Mouse (Mus musculus) MEL (cell line): ENCODE data around the gene Slc7a6. TPM values are rescaled to one million over a fixed set of nuclear protein-coding genes. Genes with fewer than 3 reads are reported as not detected.

Source experiments
- DNase-seq: peaks from one replicate; pipeline ENCODE4 v3.0.0; 2011; ENCODE audit warnings: low read depth, low spot score
- H3K27ac ChIP-seq: 2 replicates; pipeline ENCODE4 v1.5.1; 2012; ENCODE audit warnings: low read depth, mild to moderate bottlenecking, control low read depth, low read length, moderate library complexity; ENCODE audit not compliant: control insufficient read depth
- H3K27me3 ChIP-seq, 2 experiments: fragments of 150-350 bp in 1 of 2; sonication (generic) in 1 of 2; 2 replicates each; pipeline ENCODE4 v1.6.1; 2012; ENCODE audit warnings: low read length in 2 of 2, mild to moderate bottlenecking in 2 of 2, improper control_type of control experiment in 1 of 2, moderate library complexity in 1 of 2; ENCODE audit not compliant: insufficient read depth in 2 of 2, control insufficient read depth in 1 of 2
- H3K36me3 ChIP-seq, 2 experiments: 2 replicates each; pipeline ENCODE4 v1.6.1; 2012 to 2014; ENCODE audit warnings: low read length in 2 of 2, improper control_type of control experiment in 1 of 2, inconsistent platforms in 1 of 2, mild to moderate bottlenecking in 1 of 2; ENCODE audit not compliant: insufficient read depth in 2 of 2, control insufficient read depth in 1 of 2
- H3K4me1 ChIP-seq, 2 experiments: fragments of 150-350 bp in 1 of 2; sonication (generic) in 1 of 2; 2 replicates each; pipeline ENCODE4 v1.6.1; 2012; ENCODE audit warnings: low read length in 2 of 2, improper control_type of control experiment in 1 of 2, mild to moderate bottlenecking in 1 of 2; ENCODE audit not compliant: insufficient read depth in 2 of 2, control insufficient read depth in 1 of 2
- H3K4me3 ChIP-seq, 2 experiments: fragments of 150-350 bp in 1 of 2; sonication (generic) in 1 of 2; 2 replicates each; pipeline ENCODE4 v1.5.1; 2012; ENCODE audit warnings: low read depth in 2 of 2, low read length in 2 of 2, mild to moderate bottlenecking in 2 of 2, moderate library complexity in 2 of 2, control low read depth in 1 of 2, improper control_type of control experiment in 1 of 2; ENCODE audit not compliant: control insufficient read depth in 1 of 2, insufficient read depth in 1 of 2
- H3K79me2 ChIP-seq: 2 replicates; pipeline ENCODE4 v1.6.1; 2012; ENCODE audit warnings: mild to moderate bottlenecking, low read length, moderate library complexity; ENCODE audit not compliant: control insufficient read depth, poor library complexity, insufficient read depth
- H3K9ac ChIP-seq: 2 replicates; pipeline ENCODE4 v1.6.1; 2012; ENCODE audit warnings: low read depth, mild to moderate bottlenecking, control low read depth, low read length, moderate library complexity; ENCODE audit not compliant: control insufficient read depth, poor library complexity, severe bottlenecking
- H3K9me3 ChIP-seq: fragments of 150-350 bp; sonication (generic); replicated peaks from 2 replicates; pipeline ENCODE4 v1.6.1; 2012; ENCODE audit warnings: mild to moderate bottlenecking, low read length, improper control_type of control experiment, moderate library complexity; ENCODE audit not compliant: insufficient read depth
- BHLHE40 ChIP-seq: IDR thresholded peaks from 2 replicates; pipeline ENCODE4 v1.6.1; 2012; ENCODE audit warnings: low read depth, mild to moderate bottlenecking, inconsistent platforms, low read length, improper control_type of control experiment, borderline replicate concordance
- CHD1 ChIP-seq: IDR thresholded peaks from 2 replicates; pipeline ENCODE4 v1.6.1; 2012; ENCODE audit warnings: low read depth, mild to moderate bottlenecking, inconsistent platforms, low read length, improper control_type of control experiment
- CTCF ChIP-seq, 3 experiments: IDR thresholded peaks in 2 of 3; conservative IDR thresholded peaks in 1 of 3; 2 replicates each; pipeline ENCODE4 v1.5.1; 2011 to 2012; ENCODE audit warnings: low read length in 3 of 3, low read depth in 2 of 3, mild to moderate bottlenecking in 2 of 3, improper control_type of control experiment in 1 of 3, inconsistent platforms in 1 of 3, mixed read lengths in 1 of 3, moderate library complexity in 1 of 3; ENCODE audit not compliant: control insufficient read depth in 1 of 3, insufficient read depth in 1 of 3, poor library complexity in 1 of 3, severe bottlenecking in 1 of 3
- E2F4 ChIP-seq: IDR thresholded peaks from 2 replicates; pipeline ENCODE4 v1.6.1; 2011; ENCODE audit warnings: low read depth, low read length, improper control_type of control experiment, borderline replicate concordance
- ELF1 ChIP-seq: IDR thresholded peaks from 2 replicates; pipeline ENCODE4 v1.6.1; 2014; ENCODE audit warnings: low read depth, mild to moderate bottlenecking, inconsistent platforms, low read length, improper control_type of control experiment, moderate library complexity
- EP300 ChIP-seq, 2 experiments: IDR thresholded peaks; 2 replicates each; pipeline ENCODE4 v1.6.1; 2011; ENCODE audit warnings: improper control_type of control experiment in 2 of 2, low read length in 2 of 2, low read depth in 1 of 2, mild to moderate bottlenecking in 1 of 2
- GABPA ChIP-seq: IDR thresholded peaks from 2 replicates; pipeline ENCODE4 v1.6.1; 2012; ENCODE audit warnings: low read depth, mild to moderate bottlenecking, inconsistent platforms, low read length, improper control_type of control experiment, moderate library complexity
- GATA1 ChIP-seq: IDR thresholded peaks from 2 replicates; pipeline ENCODE4 v1.6.1; 2011; ENCODE audit warnings: low read depth, low read length, improper control_type of control experiment
- HCFC1 ChIP-seq: IDR thresholded peaks from 2 replicates; pipeline ENCODE4 v1.6.1; 2012; ENCODE audit warnings: low read depth, mild to moderate bottlenecking, inconsistent platforms, low read length, improper control_type of control experiment, moderate library complexity
- JUND ChIP-seq: IDR thresholded peaks from 2 replicates; pipeline ENCODE4 v1.6.1; 2011; ENCODE audit warnings: low read depth, mild to moderate bottlenecking, improper control_type of control experiment, low read length
- MAFK ChIP-seq: IDR thresholded peaks from 2 replicates; pipeline ENCODE4 v1.6.1; 2011; ENCODE audit warnings: low read depth, mild to moderate bottlenecking, low read length, improper control_type of control experiment, borderline replicate concordance
- MAX ChIP-seq: IDR thresholded peaks from 2 replicates; pipeline ENCODE4 v1.6.1; 2011; ENCODE audit warnings: low read length, improper control_type of control experiment
- MAZ ChIP-seq: IDR thresholded peaks from 2 replicates; pipeline ENCODE4 v1.6.1; 2012; ENCODE audit warnings: low read depth, mild to moderate bottlenecking, inconsistent platforms, low read length, improper control_type of control experiment
- MEF2A ChIP-seq: IDR thresholded peaks from 2 replicates; pipeline ENCODE4 v1.6.1; 2014; ENCODE audit warnings: low read depth, mild to moderate bottlenecking, inconsistent platforms, low read length, improper control_type of control experiment; ENCODE audit not compliant: poor library complexity, insufficient replicate concordance, severe bottlenecking; ENCODE audit errors: extremely low read depth
- MXI1 ChIP-seq: IDR thresholded peaks from 2 replicates; pipeline ENCODE4 v1.6.1; 2011; ENCODE audit warnings: mild to moderate bottlenecking, low read depth, low read length, improper control_type of control experiment
- MYB ChIP-seq: IDR thresholded peaks from 2 replicates; pipeline ENCODE4 v1.6.1; 2011; ENCODE audit warnings: mild to moderate bottlenecking, low read depth, low read length, improper control_type of control experiment
- MYC ChIP-seq: IDR thresholded peaks from 2 replicates; pipeline ENCODE4 v1.6.1; 2011; ENCODE audit warnings: low read depth, mild to moderate bottlenecking, low read length, improper control_type of control experiment, moderate library complexity
- NELFE ChIP-seq: IDR thresholded peaks from 2 replicates; pipeline ENCODE4 v1.6.1; 2011; ENCODE audit warnings: low read depth, low read length, improper control_type of control experiment
- POLR2A ChIP-seq, 2 experiments: IDR thresholded peaks; 2 replicates each; pipeline ENCODE4 v1.6.1; 2011 to 2012; ENCODE audit warnings: low read length in 2 of 2, mild to moderate bottlenecking in 2 of 2, control low read depth in 1 of 2, improper control_type of control experiment in 1 of 2, low read depth in 1 of 2, moderate library complexity in 1 of 2; ENCODE audit not compliant: control insufficient read depth in 1 of 2, insufficient read depth in 1 of 2, poor library complexity in 1 of 2
- POLR2AphosphoS2 ChIP-seq: IDR thresholded peaks from 2 replicates; pipeline ENCODE4 v1.6.1; 2011; ENCODE audit warnings: low read length, improper control_type of control experiment
- POLR2AphosphoS5 ChIP-seq: IDR thresholded peaks from 2 replicates; pipeline ENCODE4 v1.6.1; 2012; ENCODE audit warnings: low read depth, borderline replicate concordance, mild to moderate bottlenecking, inconsistent platforms, low read length, moderate library complexity, mixed read lengths
- RAD21 ChIP-seq: IDR thresholded peaks from 2 replicates; pipeline ENCODE4 v1.6.1; 2011; ENCODE audit warnings: mild to moderate bottlenecking, low read depth, low read length, improper control_type of control experiment
- RCOR1 ChIP-seq: IDR thresholded peaks from 2 replicates; pipeline ENCODE4 v1.6.1; 2012; ENCODE audit warnings: low read depth, mild to moderate bottlenecking, inconsistent platforms, low read length, improper control_type of control experiment
- SIN3A ChIP-seq: IDR thresholded peaks from 2 replicates; pipeline ENCODE4 v1.6.1; 2012; ENCODE audit warnings: low read length, improper control_type of control experiment, inconsistent platforms
- SMC3 ChIP-seq: IDR thresholded peaks from 2 replicates; pipeline ENCODE4 v1.6.1; 2011; ENCODE audit warnings: low read depth, low read length, improper control_type of control experiment
- TAL1 ChIP-seq: IDR thresholded peaks from 2 replicates; pipeline ENCODE4 v1.6.1; 2012; ENCODE audit warnings: mild to moderate bottlenecking, inconsistent platforms, low read length, moderate library complexity, mixed read lengths
- ZC3H11A ChIP-seq: IDR thresholded peaks from 2 replicates; pipeline ENCODE4 v1.6.1; 2012; ENCODE audit warnings: low read depth, mild to moderate bottlenecking, inconsistent platforms, low read length, improper control_type of control experiment
- ZKSCAN1 ChIP-seq: IDR thresholded peaks from 2 replicates; pipeline ENCODE4 v1.6.1; 2012; ENCODE audit warnings: low read depth, mild to moderate bottlenecking, inconsistent platforms, low read length, improper control_type of control experiment, moderate library complexity
- polyA plus RNA-seq, 2 experiments: library from polyadenylated mRNA; stranded (reverse) in 1 of 2; unstranded in 1 of 2; fragments of >175 nt in 1 of 2; fragments of >200 nt in 1 of 2; gene quantifications; 2 replicates each; pipeline versions ENCODE4 v1.2.1 to v1.2.4; 2012; ENCODE audit warnings: low replicate concordance in 2 of 2, low read depth in 1 of 2; ENCODE audit not compliant: insufficient read length in 2 of 2, insufficient read depth in 1 of 2, missing spikeins in 1 of 2
- total RNA-seq: library from RNA; depleted of rRNA; stranded (reverse); fragments of 300-350 nt; gene quantifications from 2 replicates; pipeline ENCODE4 v1.2.3, GENCODE M21; 2012

Slc7a6 gene
- total and polyA plus RNA-seq, 3 experiments: 34.4 to 48.2 TPM; not detected in 1

DNA sequence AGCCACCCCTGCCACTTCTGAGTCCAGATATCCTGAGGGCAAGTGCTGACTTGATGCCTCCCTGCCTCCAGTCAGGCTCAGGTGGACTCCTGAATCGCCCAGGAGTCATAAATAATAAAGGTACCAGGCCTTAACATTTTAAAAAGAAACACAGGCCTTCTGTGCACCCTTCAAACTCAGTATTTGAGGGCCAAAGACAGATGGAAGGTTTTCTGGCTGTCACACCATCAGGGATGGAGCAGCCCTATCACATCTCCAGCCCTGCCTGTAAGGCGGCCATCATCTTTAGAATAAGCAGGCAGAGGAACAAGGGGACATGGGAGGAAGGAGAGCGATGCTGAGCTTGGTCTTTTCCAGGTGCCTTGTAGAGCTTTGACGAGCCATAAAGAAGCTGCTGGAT is 37.6 kb upstream of the Slc7a6 start:
- H3K4me1 ChIP-seq: peaks cover 13 to 27% of the 10 kb centered on the region in 2 experiments
- no peak for TF ChIP-seq RAD21
- no peak for TF ChIP-seq GABPA
- TF ChIP-seq SMC3: no peak
- no peak for TF ChIP-seq ZKSCAN1
- TF ChIP-seq CHD1: no peak
- no peak for TF ChIP-seq CTCF (IDR thresholded peaks at IDR 0.05 in 2 of 3, conservative IDR thresholded peaks at IDR 0.05 in 1 of 3; ENCODE audit: control insufficient read depth in 1 of 3, insufficient read depth in 1 of 3, low read depth in 2 of 3, low read length in 3 of 3, poor library complexity in 1 of 3, severe bottlenecking in 1 of 3)
- no peak for TF ChIP-seq MYB
- TF ChIP-seq MYC: no peak
- TF ChIP-seq POLR2A (IDR thresholded peaks at IDR 0.05; ENCODE audit: control insufficient read depth in 1 of 2, insufficient read depth in 1 of 2, low read depth in 1 of 2, low read length in 2 of 2, poor library complexity in 1 of 2): no peak
- no peak for TF ChIP-seq TAL1
- H3K36me3 ChIP-seq: peaks cover 9 to 28% of the 10 kb centered on the region in 2 experiments

DNA sequence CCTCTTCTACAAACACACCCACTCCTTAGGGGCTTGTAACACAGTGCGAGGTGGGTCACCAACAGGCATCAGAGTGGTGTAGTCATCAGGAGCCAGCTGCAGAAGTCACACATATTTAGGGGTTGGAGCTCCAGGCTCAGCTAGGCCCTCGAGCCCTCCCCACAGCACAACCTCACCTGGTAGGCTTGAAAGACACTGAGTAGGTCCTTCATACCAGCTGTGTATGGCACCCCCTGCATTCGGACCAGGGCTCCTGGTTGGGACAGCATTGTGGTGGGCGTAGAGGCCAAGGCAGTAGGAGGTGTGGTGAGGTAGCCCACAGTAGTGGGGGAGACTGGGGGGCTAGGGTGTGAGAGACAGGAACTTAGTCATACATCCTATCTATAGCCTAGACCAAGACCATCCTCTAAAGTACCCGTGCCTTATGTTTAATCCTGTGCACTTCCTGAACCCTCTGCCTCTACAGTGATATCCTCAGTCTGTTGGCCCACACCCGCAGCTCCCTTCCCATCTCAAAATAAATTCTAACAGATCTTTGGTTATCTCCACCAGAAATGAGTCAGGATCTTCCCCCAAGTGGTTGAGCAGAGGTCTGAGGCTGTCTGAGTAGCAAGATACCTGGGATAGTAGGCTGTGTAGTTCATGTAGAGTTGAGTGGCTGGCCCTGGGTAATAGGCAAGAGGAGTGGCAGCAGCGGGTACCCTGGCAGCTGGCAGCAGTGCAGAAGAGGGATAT is 37.0 kb upstream of the Slc7a6 start:
- Histone ChIP-seq H3K4me3 (no peak overlapping the region), H3K4me1 (peaks cover 8 to 22% of the 10 kb centered on the region in 2 experiments), H3K27me3 (peaks cover 0 to 5% of the 10 kb centered on the region in 2 experiments; a peak in 2 of 4 replicates), H3K79me2 (no peaks in the 10 kb centered on the region; the same call in 1 of the 2 replicates), H3K36me3 (peaks cover 9 to 22% of the 10 kb centered on the region in 2 experiments), H3K9ac (no peak overlapping the region), H3K9me3 (no peaks in the 10 kb centered on the region), H3K27ac (peak overlapping the region; percentile 70)
- peak; percentile 86 for DNase-seq
- TF ChIP-seq HCFC1 (no peak), MAZ (no peak), MYB (peak; percentile 83), MAFK (no peak), POLR2AphosphoS5 (no peak), CHD1 (no peak), RCOR1 (peak; percentile 59; the same call in 1 of the 2 replicates), MXI1 (no peak), EP300 (IDR thresholded peaks at IDR 0.05; ENCODE audit: low read depth in 1 of 2, low read length in 2 of 2) (peak; percentile 82 to 93), RAD21 (no peak), NELFE (no peak), E2F4 (no peak), ELF1 (peak; percentile 57; the same call in 1 of the 2 replicates), MYC (no peak), MAX (no peak), GATA1 (peak; percentile 81), GABPA (no peak), POLR2A (IDR thresholded peaks at IDR 0.05; ENCODE audit: control insufficient read depth in 1 of 2, insufficient read depth in 1 of 2, low read depth in 1 of 2, low read length in 2 of 2, poor library complexity in 1 of 2) (no peak; a peak in 1 of 4 replicates), MEF2A (0 out of 2 replicates have a peak, but pooled peaks have one; percentile 64), BHLHE40 (no peak), SIN3A (0 out of 2 replicates have a peak, but pooled peaks have one; percentile 29), JUND (0 out of 2 replicates have a peak, but pooled peaks have one; percentile 41), POLR2AphosphoS2 (no peak), ZC3H11A (no peak), SMC3 (no peak), CTCF (IDR thresholded peaks at IDR 0.05 in 2 of 3, conservative IDR thresholded peaks at IDR 0.05 in 1 of 3; ENCODE audit: control insufficient read depth in 1 of 3, insufficient read depth in 1 of 3, low read depth in 2 of 3, low read length in 3 of 3, poor library complexity in 1 of 3, severe bottlenecking in 1 of 3) (no peak)

More for the DNA sequence above, 37.6 kb upstream of the Slc7a6 start:
- Histone ChIP-seq H3K27me3 (no peaks in the 10 kb centered on the region), H3K79me2 (no peaks in the 10 kb centered on the region; the same call in 1 of the 2 replicates), H3K4me3 (no peak overlapping the region), H3K9ac (no peak overlapping the region), H3K27ac (peak overlapping the region; percentile 66), H3K9me3 (no peaks in the 10 kb centered on the region)
- no peak for DNase-seq
